Mouse (Mus musculus) lung, postnatal 0 days (tissue): ENCODE results near the gene Gm20388. TPM values are rescaled to one million over a fixed set of nuclear protein-coding genes. Genes with fewer than 3 reads are reported as not detected.

ENCODE experiments used
- ATAC-seq: fragments of 200-750 bp; cut with Nextera tagmentation; 2 replicates; pipeline ENCODE4 v1.8.0; 2017; ENCODE audit warnings: moderate library complexity
- DNase-seq: peaks from one replicate; pipeline ENCODE4 v3.0.0-alpha.2; 2016; ENCODE audit warnings: low spot score
- H3K27ac ChIP-seq: fragments of 300-500 bp; sonication (generic); 2 replicates; pipeline ENCODE4 v1.5.1; 2014; ENCODE audit warnings: antibody characterized with exemption, mild to moderate bottlenecking, low read length, mixed read lengths
- H3K27me3 ChIP-seq: fragments of 300-500 bp; sonication (generic); replicated peaks from 2 replicates; pipeline ENCODE4 v1.6.1; 2014; ENCODE audit warnings: low read length, mixed read lengths; ENCODE audit not compliant: insufficient read depth
- H3K36me3 ChIP-seq: fragments of 300-500 bp; sonication (generic); 2 replicates; pipeline ENCODE4 v1.6.1; 2014; ENCODE audit warnings: low read length, mixed read lengths; ENCODE audit not compliant: insufficient read depth
- H3K4me1 ChIP-seq: fragments of 300-500 bp; sonication (generic); 2 replicates; pipeline ENCODE4 v1.6.1; 2014; ENCODE audit warnings: antibody characterized with exemption, low read depth, low read length, mixed read lengths; ENCODE audit not compliant: insufficient read depth
- H3K4me2 ChIP-seq: fragments of 300-500 bp; sonication (generic); replicated peaks from 2 replicates; pipeline ENCODE4 v1.6.1; 2014; ENCODE audit warnings: low read depth, mild to moderate bottlenecking, low read length, moderate library complexity, mixed read lengths
- H3K4me3 ChIP-seq: fragments of 300-500 bp; sonication (generic); 2 replicates; pipeline ENCODE4 v1.5.1; 2014; ENCODE audit warnings: low read depth, low read length
- H3K9ac ChIP-seq: fragments of 300-500 bp; sonication (generic); replicated peaks from 2 replicates; pipeline ENCODE4 v1.6.1; 2014; ENCODE audit warnings: low read depth, mild to moderate bottlenecking
- H3K9me3 ChIP-seq: fragments of 300-500 bp; sonication (generic); 2 replicates; pipeline ENCODE4 v1.6.1; 2016; ENCODE audit warnings: low read length, mixed read lengths
- CTCF ChIP-seq: IDR thresholded peaks from 2 replicates; pipeline ENCODE4 v1.5.1; 2016; ENCODE audit warnings: antibody characterized with exemption, mild to moderate bottlenecking
- EP300 ChIP-seq: IDR thresholded peaks from 2 replicates; pipeline ENCODE4 v1.6.1; 2016; ENCODE audit warnings: antibody characterized with exemption, mild to moderate bottlenecking, control low read depth
- WGBS: fragments of 180-500 bp; shearing (Covaris S2); extraction: QIAGEN DNeasy Blood & Tissue Kit; methylation state at CpG from one replicate; pipeline ENCODE4 v1.1.7; 2014; 5-methylcytosine and 5-hydroxymethylcytosine counted together
- polyA plus RNA-seq: library from polyadenylated mRNA; unstranded; fragments of >200 nt; fragmentation: Nextera tagmentation; extraction: Ambion mirVana; gene quantifications from 2 replicates; pipeline ENCODE4 v1.2.1, GENCODE M21; 2015

The Gm20388 gene
- polyA plus RNA-seq, 1 experiment from 2014 or later = not detected

GRCm38 (mm10) chr8:122537033-122537432 is 2626.4 kb downstream of the Gm20388 start:
- Histone ChIP-seq H3K9me3 (no peaks in the 10 kb centered on the region), H3K27ac (peak overlapping the region; percentile 88), H3K4me3 (no peak overlapping the region), H3K4me1 (peaks cover 26% of the 10 kb centered on the region; the same call in 1 of the 2 replicates), H3K36me3 (no peaks in the 10 kb centered on the region), H3K27me3 (no peaks in the 10 kb centered on the region), H3K9ac (no peak overlapping the region), H3K4me2 (no peak overlapping the region; the same call in 1 of the 2 replicates)
- TF ChIP-seq EP300 (peak; percentile 97), CTCF (no peak)
- WGBS = 4% methylated on average over 6 of the region's 6 CpGs
- ATAC-seq (peak; percentile 94), DNase-seq (peak; percentile 94)

GRCm38 (mm10) chr8:122537812-122538211 is 2627.2 kb downstream of the Gm20388 start:
- Histone ChIP-seq H3K9me3 (no peaks in the 10 kb centered on the region), H3K9ac (no peak overlapping the region), H3K4me1 (peaks cover 23% of the 10 kb centered on the region; the same call in 1 of the 2 replicates), H3K27ac (peak overlapping the region; percentile 88), H3K4me2 (no peak overlapping the region), H3K36me3 (no peaks in the 10 kb centered on the region), H3K4me3 (no peak overlapping the region), H3K27me3 (no peaks in the 10 kb centered on the region)
- TF ChIP-seq CTCF = no peak
- TF ChIP-seq EP300 = no peak
- WGBS = 38% methylated on average over 2 of the region's 2 CpGs
- DNase-seq = peak; percentile 8
- no peak for ATAC-seq

- 82% methylated on average over 9 of the region's 9 CpGs for WGBS
- H3K9ac ChIP-seq = no peak overlapping the region
- no peaks in the 10 kb centered on the region for H3K36me3 ChIP-seq
- DNase-seq = no peak
- no peak for ATAC-seq
- no peak overlapping the region for H3K4me3 ChIP-seq
- TF ChIP-seq EP300 (no peak), CTCF (no peak)
- H3K9me3 ChIP-seq = no peaks in the 10 kb centered on the region
- no peaks in the 10 kb centered on the region for H3K27me3 ChIP-seq
- H3K4me1 ChIP-seq = peaks cover 23% of the 10 kb centered on the region; the same call in 1 of the 2 replicates
- H3K4me2 ChIP-seq = no peak overlapping the region
- peak overlapping the region; percentile 88 for H3K27ac ChIP-seq
Observed at GRCm38 (mm10) chr8:122538310-122539076, 2627.9 kb downstream of the Gm20388 start.

- H3K36me3 ChIP-seq = no peaks in the 10 kb centered on the region
- peaks cover 25% of the 10 kb centered on the region for H3K4me1 ChIP-seq
- no peak for TF ChIP-seq EP300
- TF ChIP-seq CTCF = no peak
- no peaks in the 10 kb centered on the region for H3K27me3 ChIP-seq
- no peak overlapping the region for H3K27ac ChIP-seq
- no peak for DNase-seq
- no peaks in the 10 kb centered on the region for H3K9me3 ChIP-seq
- no peak for ATAC-seq
- H3K4me3 ChIP-seq = no peak overlapping the region
- no peak overlapping the region for H3K9ac ChIP-seq
- WGBS = 87% methylated on average over 8 of the region's 8 CpGs
- no peak overlapping the region for H3K4me2 ChIP-seq
Observed at GRCm38 (mm10) chr8:122544138-122544537, 2633.5 kb downstream of the Gm20388 start.

- H3K9ac ChIP-seq = peak overlapping the region; percentile 16; the same call in 1 of the 2 replicates
- no peak overlapping the region for H3K4me3 ChIP-seq
- 0 out of 2 replicates have a peak overlapping the region, but pooled peaks have one; percentile 6 for H3K4me2 ChIP-seq
- peak overlapping the region; percentile 85 for H3K27ac ChIP-seq
- TF ChIP-seq EP300 (0 out of 2 replicates have a peak, but pooled peaks have one; percentile 16), CTCF (no peak)
- H3K9me3 ChIP-seq = no peaks in the 10 kb centered on the region
- no peaks in the 10 kb centered on the region for H3K36me3 ChIP-seq
- DNase-seq (peak; percentile 82), ATAC-seq (peak; percentile 62)
- 53% methylated on average over 6 of the region's 7 CpGs for WGBS
- no peaks in the 10 kb centered on the region for H3K27me3 ChIP-seq
- peaks cover 28% of the 10 kb centered on the region for H3K4me1 ChIP-seq
Observed at GRCm38 (mm10) chr8:122546066-122546755, 2635.6 kb downstream of the Gm20388 start.

GRCm38 (mm10) chr8:122546811-122547453 is 2636.3 kb downstream of the Gm20388 start:
- peak overlapping the region; percentile 16; the same call in 1 of the 2 replicates for H3K9ac ChIP-seq
- H3K36me3 ChIP-seq = no peaks in the 10 kb centered on the region
- H3K27ac ChIP-seq = peak overlapping the region; percentile 85
- H3K27me3 ChIP-seq = no peaks in the 10 kb centered on the region
- no peak for TF ChIP-seq CTCF
- TF ChIP-seq EP300 = no peak
- 0 out of 2 replicates have a peak overlapping the region, but pooled peaks have one; percentile 8 for H3K4me3 ChIP-seq
- ATAC-seq (peak; percentile 39), DNase-seq (peak; percentile 75)
- no peaks in the 10 kb centered on the region for H3K9me3 ChIP-seq
- peak overlapping the region; percentile 41 for H3K4me2 ChIP-seq
- 19% methylated on average over 24 of the region's 24 CpGs for WGBS
- H3K4me1 ChIP-seq = peaks cover 28% of the 10 kb centered on the region
